Mouse (Mus musculus): ENCODE measurements at regions not wholly inside any gene's neighbourhood (a gene's known extent, or its start where the extent isn't known, plus 50 kb on each side); places are given as distances from the start of the nearest gene placed in this dataset.
"Not testable (repeated sequence)": the region's sequence is repeated elsewhere in the genome, so short reads cannot be mapped to it uniquely, and the experiment has no call there.

DNA sequence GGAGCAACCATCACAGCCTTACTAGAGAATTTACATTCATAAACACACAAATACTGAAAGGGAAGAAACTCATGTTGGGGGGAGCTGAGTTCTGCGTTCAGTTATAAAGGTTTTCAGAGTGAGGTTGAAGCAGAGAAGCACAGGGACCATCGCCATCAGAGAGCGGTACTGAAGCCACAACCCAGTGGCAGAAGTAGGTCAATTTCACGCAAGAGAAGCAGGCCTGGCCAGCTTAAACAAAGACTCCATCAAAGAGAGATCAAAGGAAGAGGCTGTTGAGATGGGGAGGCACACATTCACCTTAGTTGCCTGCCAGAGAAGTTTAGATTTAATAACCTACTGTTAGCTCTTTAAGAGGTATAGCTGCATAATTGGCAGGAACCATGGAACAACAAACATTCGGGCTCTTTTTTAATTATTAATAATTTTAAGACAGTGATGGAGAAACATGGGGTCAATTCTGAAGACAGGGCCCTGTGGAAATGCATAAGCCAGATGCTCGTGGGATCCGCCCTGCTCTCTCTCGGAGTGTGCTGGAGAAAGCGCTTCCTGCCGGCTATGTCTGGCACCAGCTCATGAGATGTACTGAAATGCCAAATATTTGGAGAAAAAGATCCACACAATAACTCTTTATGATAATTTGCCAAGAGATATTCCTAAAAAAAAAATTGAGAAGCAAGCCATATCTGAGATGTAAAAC, 119.8 kb upstream of the Creb1 start:
- no peak for DNase-seq
- no peak overlapping the region for H3K27ac ChIP-seq
- no peak overlapping the region for H3K4me3 ChIP-seq
- intact Hi-C loops (cut with DNase I): no loop called here
- no peak for TF ChIP-seq CTCF (IDR thresholded peaks at IDR 0.05)

GRCm38 (mm10) chr1:64411851-64412480, 120.5 kb upstream of the Creb1 start:
- intact Hi-C loops (cut with DNase I): no loop called here
- DNase-seq: no peak
- no peak overlapping the region for H3K4me3 ChIP-seq
- TF ChIP-seq CTCF (IDR thresholded peaks at IDR 0.05): no peak
- no peak overlapping the region for H3K27ac ChIP-seq

- intact Hi-C loops (cut with DNase I): no loop called here
- DNase-seq: no peak
- Histone ChIP-seq H3K27ac (no peak overlapping the region), H3K4me3 (no peak overlapping the region)
- no peak for TF ChIP-seq CTCF (IDR thresholded peaks at IDR 0.05)
These were observed 123.5 kb upstream of the Creb1 start for GRCm38 (mm10) chr1:64408807-64409582.

DNA sequence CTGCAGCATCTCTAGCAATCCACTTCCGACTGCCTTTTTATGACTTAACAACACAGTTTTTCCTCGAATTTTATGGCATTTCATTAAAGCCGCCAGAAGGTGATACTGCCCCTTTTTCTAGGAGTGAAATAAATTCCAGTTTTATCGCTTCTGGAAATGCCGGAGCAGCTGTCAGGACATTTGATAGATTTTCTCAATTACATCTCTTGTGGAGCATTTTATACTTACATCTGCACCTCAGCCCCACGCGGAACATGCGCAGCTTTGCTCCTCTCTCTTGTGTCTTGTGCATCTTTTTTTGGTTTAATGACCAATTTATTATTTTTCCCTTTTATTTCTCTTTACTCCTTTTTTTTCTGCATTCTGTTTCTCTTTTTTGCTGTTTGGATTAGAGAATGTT, 140.9 kb upstream of the Creb1 start:
- intact Hi-C loops (cut with DNase I): no loop called here
- Histone ChIP-seq H3K27ac (no peak overlapping the region), H3K4me3 (no peak overlapping the region)
- DNase-seq: no peak
- TF ChIP-seq CTCF (IDR thresholded peaks at IDR 0.05): no peak

DNA sequence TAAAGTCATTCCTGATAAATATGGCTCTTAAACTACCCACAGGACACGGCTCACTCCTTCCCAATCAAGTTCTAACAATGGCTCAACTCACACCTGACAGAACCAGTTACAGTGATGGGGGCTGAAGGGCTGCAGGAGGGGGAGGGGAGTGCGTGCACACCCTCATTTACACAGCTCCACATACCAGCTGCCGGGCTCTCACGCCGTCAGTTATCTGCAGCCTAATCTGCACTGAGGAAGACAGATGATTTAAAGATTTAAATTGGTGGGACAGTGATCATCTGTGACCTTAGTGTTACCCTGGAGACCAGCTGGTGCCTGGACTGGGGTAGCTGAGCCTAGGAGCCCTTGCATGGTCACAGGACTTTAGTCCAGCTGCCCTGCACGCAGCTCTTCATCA, 151.2 kb upstream of the Creb1 start:
- no peak for DNase-seq
- H3K27ac ChIP-seq: no peak overlapping the region
- intact Hi-C loops (cut with DNase I): no loop called here
- TF ChIP-seq CTCF (IDR thresholded peaks at IDR 0.05): no peak
- no peak overlapping the region for H3K4me3 ChIP-seq

DNA sequence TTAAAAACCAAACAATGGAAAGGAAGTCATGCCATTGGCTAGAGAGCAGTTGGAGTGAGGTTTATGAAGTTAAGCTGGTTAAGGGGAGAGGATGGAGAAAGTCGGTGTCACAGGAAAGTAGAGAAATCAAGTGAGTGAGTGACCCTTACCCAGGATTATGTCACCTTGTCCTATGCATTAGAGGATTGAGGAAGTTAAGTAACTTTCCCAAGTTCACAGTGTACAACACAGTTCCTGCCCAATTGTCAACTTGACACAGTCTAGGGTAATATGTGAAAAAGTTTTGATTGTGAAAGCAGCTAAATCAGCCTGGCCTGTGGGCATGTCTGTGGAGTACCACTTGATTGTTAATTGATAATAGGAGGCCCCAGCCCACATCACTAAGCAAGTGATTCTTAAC, 156.0 kb upstream of the Creb1 start:
- H3K27ac ChIP-seq; H3K4me3 ChIP-seq; intact Hi-C loops (cut with DNase I): not testable (repeated sequence)

GRCm38 (mm10) chr1:64374286-64375071, 158.0 kb upstream of the Creb1 start:
- no peak for TF ChIP-seq CTCF (IDR thresholded peaks at IDR 0.05)
- DNase-seq: peak; percentile 17
- Histone ChIP-seq H3K4me3 (no peak overlapping the region), H3K27ac (0 out of 2 replicates have a peak overlapping the region, but pooled peaks have one; percentile 20)
- intact Hi-C loops (cut with DNase I): no loop called here

More for the DNA sequence above, 156.0 kb upstream of the Creb1 start:
- not testable (repeated sequence) for DNase-seq

GRCm38 (mm10) chr1:64364095-64364494, 168.3 kb upstream of the Creb1 start:
- no peak for TF ChIP-seq CTCF (IDR thresholded peaks at IDR 0.05)
- H3K4me3 ChIP-seq: no peak overlapping the region
- intact Hi-C loops (cut with DNase I): no loop called here
- H3K27ac ChIP-seq: no peak overlapping the region
- DNase-seq: no peak

DNA sequence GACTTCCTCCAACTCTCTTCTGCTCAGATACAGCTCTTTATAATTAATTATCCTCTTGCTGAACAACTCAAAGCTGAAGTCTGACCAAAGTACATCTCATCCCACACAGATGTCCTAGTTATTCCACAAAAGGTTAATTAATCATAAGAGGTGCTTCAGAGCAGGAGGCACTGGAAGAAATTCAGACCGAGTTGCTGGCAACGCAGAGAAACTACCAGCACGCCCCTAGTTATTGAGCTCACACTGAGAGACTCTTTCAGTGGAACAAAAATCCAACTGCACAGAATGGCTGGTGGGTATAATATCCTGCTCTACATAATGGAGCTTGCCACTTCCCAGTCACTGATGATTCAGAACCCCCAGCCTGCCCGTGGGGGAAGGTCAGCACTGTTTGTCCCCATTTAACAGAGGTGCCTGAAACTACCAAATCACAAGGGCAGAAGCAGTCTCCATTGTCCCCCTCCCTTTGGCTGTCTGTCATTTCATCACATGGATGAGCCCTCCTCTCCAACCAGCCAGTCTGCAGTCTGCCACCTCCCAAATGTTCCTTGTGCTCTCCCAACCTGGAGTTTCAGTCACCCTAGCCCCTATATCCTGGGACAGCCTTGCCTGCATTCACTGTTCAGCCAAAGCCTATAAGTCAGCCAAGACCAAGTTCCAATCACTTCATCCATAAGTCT, 170.3 kb upstream of the Creb1 start:
- Histone ChIP-seq H3K27ac (no peak overlapping the region), H3K4me3 (no peak overlapping the region)
- no peak for TF ChIP-seq CTCF (IDR thresholded peaks at IDR 0.05)
- intact Hi-C loops (cut with DNase I): no loop called here
- no peak for DNase-seq

DNA sequence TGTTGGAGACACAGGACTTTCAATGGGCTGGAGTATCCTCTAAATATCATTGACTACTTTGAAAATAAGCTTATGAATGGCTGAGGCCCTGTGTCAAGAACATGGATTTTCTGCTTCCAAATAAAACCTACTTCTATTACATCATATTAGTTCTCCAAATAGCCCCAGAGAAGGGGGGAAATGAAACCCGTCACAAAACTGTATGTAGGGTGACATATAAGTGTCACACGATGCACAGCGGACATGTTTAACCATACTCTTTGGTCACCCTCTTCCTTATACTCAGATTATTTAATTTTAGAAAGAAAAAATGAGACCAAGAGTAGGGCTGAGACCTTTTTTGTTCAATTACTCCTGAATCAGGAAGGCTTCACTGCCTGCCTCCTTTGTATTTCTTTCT, 189.2 kb upstream of the Creb1 start:
- no peak overlapping the region for H3K27ac ChIP-seq
- no peak for TF ChIP-seq CTCF (IDR thresholded peaks at IDR 0.05)
- no peak for DNase-seq
- intact Hi-C loops (cut with DNase I): no loop called here
- no peak overlapping the region for H3K4me3 ChIP-seq

DNA sequence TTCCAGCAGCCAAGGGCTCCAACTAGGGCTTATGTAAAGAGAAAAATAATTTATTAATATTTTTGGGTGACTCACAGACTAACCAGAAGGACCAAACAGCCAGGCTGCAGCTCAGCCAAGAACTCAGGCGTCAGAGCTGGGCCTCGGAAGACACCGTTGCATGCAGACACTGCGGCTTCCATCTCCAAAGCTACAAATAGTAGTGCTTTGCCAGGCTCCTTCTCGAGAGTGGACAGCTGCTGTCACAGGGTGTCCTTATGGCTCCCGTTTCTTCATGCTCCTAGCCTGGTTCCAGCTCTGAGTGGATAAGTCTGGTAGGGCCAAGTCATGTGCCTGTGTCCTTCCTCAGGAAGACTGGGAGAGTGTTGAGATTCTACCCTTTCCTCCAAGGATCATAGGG, 190.8 kb upstream of the Creb1 start:
- no peak for TF ChIP-seq CTCF (IDR thresholded peaks at IDR 0.05)
- intact Hi-C loops (cut with DNase I): no loop called here
- H3K4me3 ChIP-seq: no peak overlapping the region
- peak; percentile 53 for DNase-seq
- H3K27ac ChIP-seq: no peak overlapping the region

DNA sequence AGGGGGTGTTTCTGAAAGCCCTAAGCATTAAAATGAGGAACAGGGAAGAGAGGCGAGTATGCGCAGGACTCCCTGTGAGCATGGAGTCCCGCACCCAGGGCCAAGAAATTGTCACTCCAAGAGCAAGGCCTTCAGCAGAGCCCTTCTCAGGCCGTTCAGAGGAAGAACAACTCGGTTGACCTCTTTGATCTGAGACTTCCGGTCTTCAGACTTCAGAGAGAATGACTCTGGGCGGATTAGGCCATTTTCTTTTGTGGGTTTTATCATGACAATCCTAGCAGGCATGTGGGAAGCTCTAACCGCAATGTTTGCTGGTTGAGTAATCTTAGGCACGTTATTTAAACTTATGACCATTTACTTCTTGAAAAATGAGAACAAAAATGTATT, 193.9 kb upstream of the Creb1 start:
- Histone ChIP-seq H3K4me3 (no peak overlapping the region), H3K27ac (no peak overlapping the region)
- intact Hi-C loops (cut with DNase I): no loop called here
- no peak for DNase-seq
- TF ChIP-seq CTCF (IDR thresholded peaks at IDR 0.05): no peak

Measured in gastrocnemius, adult 2 months (tissue).